Mouse (Mus musculus): Measurements from ENCODE around the gene Trio.

The Trio gene

GRCm38 (mm10) chr15:27795942-27796867, 229.4 kb downstream of the Trio start:
- DNase-seq (ENCODE audit: low spot score), result no peak

- DNase-seq (ENCODE audit: low spot score), result no peak
Measured at GRCm38 (mm10) chr15:27793284-27793683, 232.4 kb downstream of the Trio start.

GRCm38 (mm10) chr15:27792473-27792872, 233.2 kb downstream of the Trio start:
- DNase-seq (ENCODE audit: low spot score), result no peak

GRCm38 (mm10) chr15:27791141-27791540, 234.5 kb downstream of the Trio start:
- DNase-seq (ENCODE audit: low spot score), result no peak

- DNase-seq (ENCODE audit: low spot score), result no peak
Measured at GRCm38 (mm10) chr15:27790699-27791098, 234.9 kb downstream of the Trio start.

- DNase-seq (ENCODE audit: low spot score), result no peak
Measured at GRCm38 (mm10) chr15:27789325-27789724, 236.3 kb downstream of the Trio start.

GRCm38 (mm10) chr15:27788122-27788759, 237.4 kb downstream of the Trio start:
- peak; percentile 72 for DNase-seq (ENCODE audit: low spot score)

- no peak for DNase-seq (ENCODE audit: low spot score)
Measured at GRCm38 (mm10) chr15:27787151-27787550, 238.5 kb downstream of the Trio start.

GRCm38 (mm10) chr15:27786418-27786817, 239.2 kb downstream of the Trio start:
- DNase-seq (ENCODE audit: low spot score), result no peak

- DNase-seq (ENCODE audit: low spot score), result no peak
Measured at GRCm38 (mm10) chr15:27785280-27786001, 240.2 kb downstream of the Trio start.

- no peak for DNase-seq (ENCODE audit: low spot score)
Measured at GRCm38 (mm10) chr15:27784126-27784563, 241.5 kb downstream of the Trio start.

- DNase-seq (ENCODE audit: low spot score), result no peak
Measured at GRCm38 (mm10) chr15:27783541-27784125, 242.0 kb downstream of the Trio start.

GRCm38 (mm10) chr15:27783092-27783491, 242.6 kb downstream of the Trio start:
- DNase-seq (ENCODE audit: low spot score), result no peak

GRCm38 (mm10) chr15:27782383-27783036, 243.1 kb downstream of the Trio start:
- DNase-seq (ENCODE audit: low spot score), result no peak

GRCm38 (mm10) chr15:27779827-27780226, 245.8 kb downstream of the Trio start:
- DNase-seq (ENCODE audit: low spot score), result peak; percentile 79

GRCm38 (mm10) chr15:27779398-27779797, 246.2 kb downstream of the Trio start:
- DNase-seq (ENCODE audit: low spot score), result peak; percentile 69

- peak; percentile 69 for DNase-seq (ENCODE audit: low spot score)
Measured at GRCm38 (mm10) chr15:27778256-27778655, 247.4 kb downstream of the Trio start.

GRCm38 (mm10) chr15:27777455-27778190, 248.0 kb downstream of the Trio start:
- DNase-seq (ENCODE audit: low spot score), result no peak

GRCm38 (mm10) chr15:27774481-27774880, 251.2 kb downstream of the Trio start:
- DNase-seq (ENCODE audit: low spot score), result no peak

- DNase-seq (ENCODE audit: low spot score), result no peak
Measured at GRCm38 (mm10) chr15:27772125-27772627, 253.5 kb downstream of the Trio start.

- DNase-seq (ENCODE audit: low spot score), result no peak
Measured at GRCm38 (mm10) chr15:27771581-27771980, 254.1 kb downstream of the Trio start.

Measured in embryo, embryonic 10 days (tissue).